Mouse (Mus musculus) embryo, embryonic 11 days (tissue): ENCODE measurements at regions not wholly inside any gene's neighbourhood (a gene's known extent, or its start where the extent isn't known, plus 50 kb on each side); places are given as distances from the start of the nearest gene placed in this dataset.
"Not testable (repeated sequence)": the region's sequence is repeated elsewhere in the genome, so short reads cannot be mapped to it uniquely, and the experiment has no call there.

ENCODE experiments used
- DNase-seq: peaks from one replicate; pipeline ENCODE4 v3.0.0-alpha.2; 2015

DNA sequence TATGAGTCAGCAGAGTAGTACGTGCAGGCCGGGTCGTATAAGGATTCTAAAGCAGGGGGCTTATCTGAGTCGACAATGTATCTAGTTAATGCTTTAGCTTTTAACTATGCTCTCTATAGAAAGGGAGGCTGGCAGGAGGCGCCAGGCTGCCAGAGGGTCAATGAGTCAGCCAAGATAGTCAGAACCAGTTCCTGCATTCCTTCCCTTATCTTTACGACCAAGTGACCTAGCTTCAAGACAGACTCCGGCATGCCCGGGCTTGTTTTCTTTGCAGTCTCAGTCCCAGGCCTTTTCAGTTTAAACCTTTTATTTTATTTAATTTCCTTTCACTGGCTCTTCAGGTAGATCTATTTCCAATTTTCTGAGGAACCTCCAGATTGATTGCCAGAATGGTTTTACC lies 374.0 kb upstream of the Nrxn1 start:
- no peak for DNase-seq

DNA sequence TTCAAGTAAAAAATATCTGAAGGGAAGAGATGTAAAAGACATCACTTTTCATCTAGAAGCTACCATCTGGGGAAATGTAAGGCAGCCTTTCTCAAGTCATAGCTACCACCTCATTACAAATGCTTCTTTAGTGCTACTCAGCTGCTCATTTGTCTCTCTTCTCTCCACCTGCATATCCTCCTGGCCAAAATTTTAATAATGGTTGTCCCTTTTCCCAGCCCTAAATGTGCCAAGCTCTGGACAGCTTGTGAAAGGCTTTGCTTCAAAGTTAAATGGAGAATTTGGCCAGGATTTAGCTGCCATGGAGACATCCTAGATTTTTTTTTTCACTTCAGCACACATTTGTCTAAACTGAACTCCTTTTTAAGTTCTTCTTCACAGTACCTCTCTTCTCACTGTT lies 358.8 kb upstream of the Nrxn1 start:
- DNase-seq = no peak

DNA sequence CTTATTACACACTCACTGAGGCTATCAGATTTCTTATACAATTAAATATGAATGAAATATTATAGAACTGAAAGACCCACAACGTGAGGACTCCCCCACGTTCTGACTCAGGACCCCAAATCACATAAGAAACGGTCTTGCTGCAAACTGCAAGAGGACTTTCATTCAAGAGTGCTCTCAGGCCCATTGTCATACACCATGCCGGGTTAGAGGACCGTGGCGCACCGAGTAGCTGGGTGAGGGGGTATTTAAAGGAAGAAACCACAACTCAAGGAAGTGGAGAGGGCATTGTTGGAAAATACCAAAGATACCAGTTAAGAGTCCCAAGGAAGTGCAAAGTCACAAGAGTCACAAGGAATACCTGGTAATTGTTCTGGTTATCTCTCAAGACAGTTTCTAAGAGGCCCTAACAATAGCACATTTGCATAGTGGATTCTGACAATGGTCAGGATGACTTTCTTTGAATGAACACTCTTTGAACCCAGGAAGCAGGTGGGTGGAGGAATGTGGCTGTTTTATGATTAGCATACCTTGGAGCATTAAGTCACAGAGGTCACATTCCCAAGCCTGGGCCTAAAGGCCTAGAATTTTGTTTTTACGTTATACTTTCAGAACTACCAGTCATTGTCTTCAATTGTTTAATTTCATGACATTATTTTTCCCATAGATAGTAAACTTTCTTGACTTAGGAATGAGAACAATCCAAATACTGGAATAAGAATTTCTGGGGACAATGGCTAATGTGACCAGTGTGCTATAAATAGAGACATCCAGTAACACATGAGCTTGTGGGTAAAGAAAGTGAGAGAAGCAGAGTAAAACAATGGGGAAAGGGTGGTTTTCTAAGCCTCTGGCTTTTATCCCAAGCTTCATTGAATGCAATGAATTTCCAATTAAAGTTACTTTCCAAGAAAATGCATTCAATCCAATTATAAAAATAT lies 339.2 kb upstream of the Nrxn1 start:
- not testable (repeated sequence) for DNase-seq

DNA sequence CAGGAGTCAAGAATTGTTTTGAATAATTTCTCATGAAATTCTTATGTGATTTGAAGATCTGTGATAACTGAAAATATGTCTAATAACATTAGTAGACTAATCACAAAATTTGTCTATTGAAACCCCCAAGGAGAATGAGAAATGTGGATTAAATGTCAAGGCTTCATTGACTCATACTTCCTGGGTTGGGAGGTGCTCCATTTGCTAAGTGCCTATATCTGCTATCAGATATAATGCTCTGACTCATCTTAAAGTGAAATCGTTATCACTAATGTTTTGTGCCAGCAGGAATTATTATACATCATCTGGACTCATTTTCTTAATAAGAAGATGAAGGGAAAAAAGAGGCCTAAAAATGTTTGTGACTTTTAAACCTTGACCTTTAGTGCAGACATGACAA lies 337.5 kb upstream of the Nrxn1 start:
- DNase-seq = no peak

DNA sequence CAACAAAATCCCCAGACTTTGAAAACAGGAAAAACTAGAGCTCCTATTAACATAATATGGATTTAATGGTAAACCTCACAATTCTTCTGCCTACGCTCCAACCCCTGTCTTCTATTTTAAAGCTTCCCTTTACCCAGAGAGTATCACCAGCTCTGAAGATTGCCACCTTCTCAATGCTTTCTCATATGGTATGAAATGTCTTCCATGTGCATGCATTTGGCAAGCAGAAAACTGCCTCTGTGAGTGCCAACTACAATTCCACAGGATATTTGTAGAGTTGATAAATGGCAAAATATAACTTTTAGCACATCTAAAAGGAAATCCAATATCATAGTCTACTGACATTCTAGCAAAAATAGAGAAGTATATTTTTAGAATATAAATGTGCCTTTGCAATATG lies 332.2 kb upstream of the Nrxn1 start:
- no peak for DNase-seq

DNA sequence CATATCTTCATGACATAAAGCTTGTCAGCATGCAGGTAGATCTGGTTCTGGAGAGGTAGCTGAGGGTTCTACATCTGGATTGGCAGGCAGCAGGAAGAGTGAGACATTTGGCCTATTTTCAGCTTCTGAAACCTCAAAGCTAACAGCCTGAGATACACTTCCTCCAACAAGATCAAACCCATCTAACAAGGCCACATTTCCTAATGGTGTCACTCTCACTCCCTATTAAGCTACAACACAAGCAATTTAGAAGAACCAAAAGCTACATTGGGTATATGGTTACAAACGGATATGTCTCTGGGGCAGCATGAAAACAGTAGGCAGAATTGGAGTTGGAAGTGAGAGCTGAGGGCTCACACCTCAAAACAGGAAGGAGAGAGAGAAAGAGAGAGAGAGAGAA lies 325.7 kb upstream of the Nrxn1 start:
- no peak for DNase-seq

DNA sequence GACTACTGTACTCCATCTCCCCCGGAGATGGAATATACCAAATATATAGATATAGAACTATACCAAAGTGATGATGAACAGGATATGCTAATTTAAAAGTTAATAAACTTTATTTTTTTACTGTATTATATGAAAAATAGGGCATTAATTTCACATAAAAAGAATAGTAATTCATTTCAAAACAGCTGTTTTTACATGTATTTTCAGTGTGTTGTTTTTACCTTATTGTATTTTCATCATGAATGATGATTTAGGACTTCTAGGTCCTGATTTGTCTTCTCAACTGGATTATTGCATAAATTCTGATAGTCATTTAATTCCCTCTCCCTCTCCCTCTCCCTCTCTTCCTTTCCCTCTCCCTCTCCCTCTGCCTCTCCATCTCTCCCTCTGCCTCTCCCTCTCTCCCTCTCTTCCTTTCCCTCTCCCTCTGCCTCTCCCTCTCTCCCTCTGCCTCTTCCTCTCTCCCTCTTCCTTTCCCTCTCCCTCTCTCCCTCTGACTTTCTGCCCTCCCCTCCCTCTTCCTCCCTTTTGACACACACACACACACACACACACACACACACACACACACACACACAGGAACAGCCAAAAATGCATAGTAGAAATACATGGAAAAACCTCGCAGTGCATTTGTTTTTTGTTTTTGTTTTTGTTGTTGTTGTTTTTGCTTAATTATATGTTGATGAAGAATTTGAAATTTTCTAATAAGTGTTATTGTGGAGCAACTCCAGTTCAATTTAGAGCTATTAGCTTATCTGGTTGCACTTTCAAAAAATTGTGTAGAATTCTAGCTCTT lies 298.3 kb upstream of the Nrxn1 start:
- DNase-seq = no peak

DNA sequence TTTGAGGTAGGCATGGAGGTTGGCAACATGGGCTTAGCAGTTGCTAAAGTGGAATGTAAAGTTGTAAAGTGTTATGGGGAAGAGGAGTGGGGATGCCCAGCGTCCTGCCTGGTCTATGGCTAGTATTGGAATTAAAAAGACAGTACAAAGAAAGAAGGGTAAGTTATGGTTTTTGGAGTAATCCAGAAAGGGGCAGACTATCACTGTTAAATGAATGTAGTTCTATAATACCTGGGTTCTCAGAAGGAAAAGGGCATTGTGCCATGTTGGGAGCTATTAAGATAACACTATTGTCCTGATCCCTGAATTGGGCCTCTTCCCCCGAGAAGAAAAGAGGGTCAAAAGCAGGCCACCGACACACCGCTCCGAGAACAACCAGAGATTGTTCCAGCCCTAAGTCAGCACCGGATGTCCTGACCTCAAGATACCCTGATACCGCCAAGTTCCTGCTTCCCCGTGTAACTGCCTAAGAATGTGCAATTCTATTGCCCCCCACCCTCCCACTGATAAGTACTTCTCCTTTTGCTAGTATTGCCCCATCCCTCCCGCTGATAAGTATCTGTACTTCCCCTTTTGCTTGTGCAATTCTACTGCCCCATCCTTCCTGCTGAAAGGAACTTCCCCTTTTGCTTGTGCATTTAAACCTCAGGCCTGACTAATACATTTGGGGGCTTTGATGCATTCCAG lies 297.2 kb upstream of the Nrxn1 start:
- not testable (repeated sequence) for DNase-seq

DNA sequence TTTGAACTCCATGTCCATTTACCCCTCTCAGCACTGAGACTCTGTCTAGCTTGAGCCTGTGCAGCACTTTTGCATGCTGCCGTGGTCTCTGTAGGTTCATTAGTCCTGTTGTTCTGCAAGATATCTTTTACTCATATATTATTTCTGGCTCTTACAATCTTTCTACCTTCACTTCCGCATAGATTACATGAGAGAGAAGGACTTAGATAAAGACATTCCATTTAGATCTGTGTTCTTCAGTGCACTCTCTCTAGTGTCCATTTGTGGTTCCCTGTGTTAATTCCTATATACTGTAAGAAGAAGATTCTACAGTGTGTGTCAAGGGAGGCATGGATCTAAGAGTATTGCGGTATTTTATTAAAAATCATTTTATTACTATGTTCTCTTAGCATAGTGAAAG lies 295.6 kb upstream of the Nrxn1 start:
- no peak for DNase-seq

DNA sequence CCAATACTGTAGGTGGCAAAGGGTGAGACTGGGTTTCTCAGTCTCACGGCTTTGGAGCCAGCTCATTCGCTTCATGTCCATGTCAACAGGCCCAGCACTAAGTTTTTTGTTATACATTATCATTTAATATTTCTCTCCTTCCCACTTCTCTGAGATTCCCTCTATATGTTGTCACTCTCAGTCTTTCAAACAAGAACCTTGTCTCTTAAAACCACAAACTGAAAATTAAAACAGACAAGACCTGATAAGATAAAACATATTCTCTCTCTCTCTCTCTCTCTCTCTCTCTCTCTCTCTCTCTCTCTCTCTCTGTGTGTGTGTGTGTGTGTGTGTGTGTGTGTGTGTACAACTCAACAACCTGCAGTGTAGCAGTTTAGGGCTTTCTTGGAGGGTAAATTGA lies 295.2 kb upstream of the Nrxn1 start:
- DNase-seq = no peak

DNA sequence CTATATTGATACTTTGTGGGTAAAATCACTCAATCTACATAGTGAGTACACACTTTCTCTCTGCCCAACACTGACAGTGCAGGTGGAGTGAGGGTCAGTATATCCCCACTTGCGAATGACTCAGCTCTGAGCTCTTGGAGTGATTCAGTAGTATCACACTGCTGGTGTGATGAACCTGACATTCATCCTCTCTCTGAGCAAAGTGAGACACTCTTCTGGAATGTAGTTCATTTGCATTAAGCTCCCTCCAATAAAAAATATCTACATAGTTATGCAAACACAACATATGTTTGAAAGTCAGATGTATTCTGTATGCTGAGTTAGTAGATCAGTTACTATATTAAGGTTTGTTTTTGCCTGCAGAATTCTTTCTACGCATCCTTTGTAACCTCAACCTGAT lies 293.1 kb upstream of the Nrxn1 start:
- no peak for DNase-seq

DNA sequence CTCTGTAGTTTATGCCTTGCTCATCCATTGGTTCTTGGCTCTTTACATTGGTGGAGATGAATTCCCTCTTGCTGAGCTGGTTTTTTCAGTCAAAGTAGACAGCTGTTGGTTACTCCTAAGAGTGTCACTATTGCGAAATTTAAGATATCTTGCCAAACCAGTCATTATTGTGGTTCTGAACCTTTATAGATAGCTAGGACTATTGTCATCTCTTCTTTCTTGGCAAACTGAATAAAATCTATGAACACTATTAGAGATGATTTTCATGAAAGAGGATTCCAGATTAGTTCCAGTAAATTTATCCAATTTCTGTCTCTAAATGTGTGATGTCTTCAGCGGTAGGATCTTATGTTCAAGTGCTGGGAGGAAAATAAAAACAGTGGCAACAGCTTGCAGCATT lies 275.3 kb upstream of the Nrxn1 start:
- DNase-seq = no peak

DNA sequence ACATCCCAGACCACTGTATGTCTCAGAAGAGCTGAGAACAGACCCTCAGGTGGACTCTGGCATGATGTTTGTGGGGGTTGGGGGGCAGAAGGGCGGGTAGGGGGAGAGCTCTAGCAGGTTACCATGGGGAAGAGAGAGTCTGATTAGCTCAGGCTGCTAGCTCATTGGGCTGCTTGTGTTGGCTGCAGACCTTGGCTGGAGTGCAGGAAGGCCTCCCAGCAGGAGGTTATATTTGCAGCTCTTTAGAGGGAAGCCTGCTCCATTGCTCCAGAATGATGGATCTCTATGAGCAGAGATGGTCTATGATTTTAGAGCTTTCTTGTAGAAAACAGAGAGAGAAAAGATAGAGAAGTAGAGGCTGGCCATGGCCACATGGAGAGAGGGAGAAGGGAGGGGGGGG lies 268.4 kb upstream of the Nrxn1 start:
- DNase-seq = no peak

DNA sequence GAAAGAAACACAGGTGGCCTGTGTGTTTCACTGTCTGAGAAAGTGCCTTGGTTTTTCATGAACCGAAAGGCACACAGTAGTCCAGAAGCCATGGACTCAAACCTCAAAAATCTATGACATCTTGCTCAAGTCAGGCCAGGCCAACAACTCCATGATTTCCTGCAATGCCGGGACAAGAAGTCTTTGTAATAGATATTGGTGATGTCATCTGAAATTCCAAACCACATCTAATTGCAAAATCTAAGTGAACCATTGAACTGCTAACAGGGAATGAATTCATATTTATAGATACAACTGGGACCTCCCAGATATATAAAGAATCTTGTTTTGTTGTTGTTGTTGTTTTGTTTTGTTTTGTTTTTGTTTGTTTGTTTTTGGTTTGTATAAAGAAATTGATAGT lies 259.2 kb upstream of the Nrxn1 start:
- no peak for DNase-seq

DNA sequence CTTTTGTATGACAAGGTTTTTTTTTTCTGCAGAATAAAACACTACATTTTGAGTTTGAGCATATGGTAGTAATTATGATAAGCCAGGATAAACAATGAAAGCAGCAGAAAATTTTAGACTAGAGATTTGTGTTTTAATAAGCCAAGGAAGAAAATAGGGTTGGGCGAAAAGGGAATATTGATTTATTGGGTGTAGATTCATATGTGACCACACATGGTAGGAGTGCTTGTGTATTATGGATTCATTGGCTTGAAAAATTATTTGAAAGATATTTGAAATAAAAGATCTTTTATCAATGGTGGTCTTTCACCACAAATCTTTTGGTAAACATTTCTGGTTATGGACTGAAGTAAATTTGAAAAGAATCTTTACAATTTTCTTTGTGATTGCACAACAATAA lies 244.0 kb upstream of the Nrxn1 start:
- no peak for DNase-seq

DNA sequence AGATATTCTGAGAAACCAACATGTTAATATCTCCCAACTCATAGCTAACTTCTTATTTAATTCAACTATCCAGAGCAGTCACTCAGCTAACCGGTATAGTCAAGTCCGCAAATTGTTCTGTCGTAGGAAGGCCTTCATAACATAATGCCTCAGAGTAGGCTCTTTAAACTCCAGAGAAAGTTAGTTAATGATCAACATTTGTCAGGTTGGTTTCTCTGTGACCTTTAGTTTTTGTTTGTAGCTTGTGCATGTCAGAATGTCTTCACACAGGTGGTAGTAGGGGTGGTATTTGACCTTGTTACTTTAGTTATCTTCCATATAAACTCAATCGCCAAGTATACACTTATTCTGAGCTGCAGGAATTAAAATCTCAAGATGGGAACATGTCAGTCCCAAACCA lies 240.9 kb upstream of the Nrxn1 start:
- no peak for DNase-seq

DNA sequence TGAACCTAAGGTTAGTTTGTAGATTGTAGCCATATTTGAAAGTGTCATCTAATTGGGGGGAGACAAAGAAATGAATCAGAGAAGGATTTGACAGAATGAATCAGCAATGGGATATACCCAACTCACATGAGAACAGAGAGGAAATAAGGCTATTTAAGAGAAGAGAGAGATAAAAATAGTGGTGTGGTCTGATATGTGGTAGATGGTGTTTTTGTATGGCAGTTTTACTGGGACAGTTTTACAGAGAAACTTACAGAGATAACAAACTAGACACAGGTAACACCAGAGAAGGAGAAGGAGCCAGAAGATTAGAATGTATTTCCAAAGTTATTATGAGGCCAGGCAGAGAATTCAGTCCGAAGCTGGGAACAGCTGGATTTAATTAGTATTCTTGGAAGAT lies 240.3 kb upstream of the Nrxn1 start:
- DNase-seq = no peak

DNA sequence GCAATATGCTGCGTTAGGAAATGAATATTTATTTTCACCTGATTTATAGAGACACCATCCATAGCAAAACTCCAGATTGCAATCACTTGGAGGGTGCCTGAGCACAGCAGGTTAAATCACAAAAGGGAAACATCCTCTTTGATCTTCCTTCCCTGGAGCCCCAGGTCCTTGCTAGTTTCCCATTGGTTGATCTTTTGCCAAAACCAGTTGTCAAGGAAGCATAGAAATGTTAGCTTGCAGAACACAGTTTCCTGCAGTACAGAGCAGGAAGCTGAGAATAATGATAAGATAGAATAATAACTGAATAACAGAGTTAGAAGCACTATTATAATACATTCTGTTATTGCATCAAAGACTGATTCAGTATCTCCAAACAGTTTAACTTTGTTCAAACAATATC lies 231.5 kb upstream of the Nrxn1 start:
- DNase-seq = no peak

DNA sequence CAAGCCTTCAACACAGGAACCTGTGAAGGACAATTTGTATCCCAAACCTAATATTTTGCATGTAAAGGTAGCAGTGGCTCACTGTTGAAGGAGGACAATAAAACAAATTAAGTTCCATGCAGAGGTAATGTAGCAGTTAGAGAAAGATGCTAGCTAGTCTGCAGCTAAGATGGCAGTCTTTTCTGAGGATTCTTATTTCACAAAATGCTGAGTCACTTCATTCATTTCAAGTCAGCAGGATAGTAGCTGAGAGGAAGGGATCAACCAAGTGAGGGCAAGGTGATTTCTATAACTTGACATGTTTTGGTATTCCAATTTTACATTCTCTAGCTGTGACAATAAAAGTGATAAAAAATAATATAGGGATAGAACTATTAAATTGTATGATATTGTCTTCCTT lies 194.0 kb upstream of the Nrxn1 start:
- DNase-seq = no peak

DNA sequence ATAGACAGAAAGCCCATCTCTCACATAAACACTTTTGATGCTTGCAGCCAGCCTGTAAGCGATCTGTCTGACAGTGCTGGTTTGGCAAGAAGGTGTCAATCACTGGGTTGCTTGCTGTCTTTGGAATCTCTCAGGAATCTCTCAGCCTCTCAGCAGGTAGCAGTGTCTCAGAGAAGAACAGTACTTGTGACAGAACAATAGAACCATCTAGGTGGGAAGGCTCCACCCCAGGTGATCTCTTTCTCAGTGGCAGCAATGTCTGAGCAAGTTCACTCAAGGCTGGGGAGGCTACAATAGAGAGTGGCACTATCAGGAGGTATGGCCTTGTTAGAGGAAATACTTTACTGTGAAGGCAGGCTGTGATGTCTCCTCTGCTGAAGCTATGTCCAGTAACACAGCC lies 181.5 kb upstream of the Nrxn1 start:
- no peak for DNase-seq

DNA sequence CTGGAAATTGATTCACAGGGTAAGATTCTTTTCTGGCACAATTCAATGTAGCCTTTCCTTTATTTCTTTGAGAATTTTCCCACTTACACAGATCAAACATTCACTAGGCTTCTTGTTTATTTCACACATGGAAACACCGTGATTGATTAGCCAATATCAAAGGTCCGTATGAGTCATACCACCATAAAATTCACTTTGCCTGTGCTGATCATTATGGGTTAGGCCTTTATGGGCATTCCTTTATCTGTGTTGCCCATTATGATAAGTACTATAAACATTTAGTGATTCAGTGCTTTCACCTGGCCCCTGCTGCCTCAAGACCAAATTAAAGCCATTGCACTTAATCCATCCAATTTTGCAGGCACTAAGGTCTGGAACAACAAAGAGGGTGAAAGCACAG lies 145.8 kb upstream of the Nrxn1 start:
- no peak for DNase-seq

DNA sequence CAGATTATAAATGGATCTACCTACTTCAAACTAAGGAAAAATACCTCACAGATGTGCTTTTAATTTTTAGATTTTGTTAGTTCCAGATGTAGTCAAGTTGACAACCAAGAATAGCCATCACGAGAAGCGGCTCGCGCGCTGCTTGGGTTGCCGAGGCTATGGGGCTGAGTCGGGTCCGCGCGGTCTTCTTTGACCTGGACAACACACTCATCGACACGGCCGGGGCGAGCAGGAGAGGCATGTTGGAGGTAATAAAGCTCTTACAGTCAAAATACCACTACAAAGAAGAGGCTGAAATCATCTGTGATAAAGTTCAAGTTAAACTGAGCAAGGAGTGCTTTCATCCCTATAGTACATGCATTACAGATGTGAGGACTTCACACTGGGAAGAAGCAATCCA lies 143.8 kb upstream of the Nrxn1 start:
- not testable (repeated sequence) for DNase-seq

DNA sequence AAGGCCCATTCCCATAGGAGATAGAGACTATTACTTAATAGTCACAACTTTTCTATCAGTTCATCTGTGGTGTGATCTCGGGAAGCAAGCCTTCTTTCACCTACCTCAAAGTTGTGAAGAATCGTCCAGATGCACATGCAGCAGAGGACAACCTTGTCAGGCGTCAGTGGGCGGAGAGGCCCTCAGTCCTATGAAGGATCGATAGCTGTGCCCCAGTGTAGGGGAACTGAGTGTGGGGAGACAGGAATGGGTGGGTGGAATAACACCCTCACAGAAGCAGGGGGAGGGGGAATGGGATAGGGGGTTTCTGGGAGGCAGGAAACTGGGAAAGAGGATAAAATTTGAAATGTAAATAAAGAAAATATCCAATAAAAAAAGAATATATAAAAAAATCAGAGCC lies 133.5 kb upstream of the Nrxn1 start:
- DNase-seq = no peak

DNA sequence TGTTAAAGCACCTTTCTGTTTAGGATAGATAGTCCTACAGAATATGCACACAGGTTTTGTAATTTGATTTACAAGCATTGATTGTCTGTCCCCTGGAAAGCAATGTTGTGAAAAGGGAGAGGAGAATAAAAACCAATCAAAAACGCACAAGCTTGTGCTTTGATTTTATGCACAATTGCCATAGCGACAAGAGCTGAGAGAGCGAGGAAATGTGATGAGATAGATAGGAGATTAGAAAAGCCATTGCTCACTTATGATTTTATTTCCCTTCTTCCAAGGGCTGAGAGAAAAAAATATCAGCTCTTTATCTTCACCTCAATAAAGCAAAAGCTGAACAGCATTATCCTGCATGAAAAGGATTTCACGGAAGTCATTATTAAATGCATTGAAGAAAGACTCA lies 133.0 kb upstream of the Nrxn1 start:
- no peak for DNase-seq
